Mouse (Mus musculus) olfactory bulb, adult 2 months (tissue): ENCODE data around the gene Slc35d2.

ENCODE experiments used
- CTCF ChIP-seq: fragments of 200-500 bp; IDR thresholded peaks from 2 replicates; pipeline ENCODE4 v1.5.1; 2012; ENCODE audit warnings: low read depth, mild to moderate bottlenecking, low read length, moderate library complexity; ENCODE audit not compliant: insufficient read depth
- POLR2A ChIP-seq: fragments of 200-500 bp; IDR thresholded peaks from 2 replicates; pipeline ENCODE4 v1.6.1; 2012; ENCODE audit warnings: mild to moderate bottlenecking, low read depth, low read length, moderate library complexity; ENCODE audit not compliant: insufficient read depth

DNA sequence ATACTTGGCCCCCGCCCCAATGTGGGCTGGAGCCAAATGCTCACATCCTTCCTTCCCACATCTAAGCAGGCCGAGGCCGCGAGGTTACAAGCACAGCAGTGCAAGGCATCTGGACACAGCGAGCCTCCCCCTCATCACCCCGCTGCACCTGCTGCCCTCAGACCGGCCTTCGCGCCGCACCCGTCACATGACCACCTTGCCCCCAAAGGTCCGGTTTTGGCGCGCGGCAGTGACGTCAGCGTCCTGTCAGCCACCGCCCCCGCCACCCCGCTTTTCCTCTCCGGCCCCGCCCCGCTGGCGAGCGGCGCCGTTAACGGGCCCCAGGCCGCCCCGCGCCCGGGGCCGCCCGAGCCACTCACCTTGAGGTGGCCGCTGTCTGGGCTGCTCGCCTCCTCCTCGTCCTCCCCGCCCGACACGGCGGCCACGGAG lies 23.1 kb upstream of the Slc35d2 start:
- TF ChIP-seq CTCF (no peak), POLR2A (no peak)
